Mouse (Mus musculus) small intestine, adult 2 months (tissue): ENCODE measurements around the gene Olfr102. TPM values are rescaled to one million over a fixed set of nuclear protein-coding genes. Genes with fewer than 3 reads are reported as not detected.

ENCODE experiments used
- H3K27ac ChIP-seq: fragments of 200-500 bp; 2 replicates; pipeline ENCODE4 v1.5.1; 2012; ENCODE audit warnings: low read depth, low read length, control low read depth, inconsistent platforms; ENCODE audit not compliant: insufficient read depth
- H3K27me3 ChIP-seq: fragments of 200-500 bp; 2 replicates; pipeline ENCODE4 v1.6.1; 2012; ENCODE audit warnings: mild to moderate bottlenecking, moderate library complexity, low read length, inconsistent platforms; ENCODE audit not compliant: control insufficient read depth, insufficient read depth
- H3K36me3 ChIP-seq: fragments of 200-500 bp; 2 replicates; pipeline ENCODE4 v1.6.1; 2012; ENCODE audit warnings: mild to moderate bottlenecking, low read length, control low read depth, inconsistent platforms; ENCODE audit not compliant: control insufficient read depth, insufficient read depth
- H3K4me1 ChIP-seq: fragments of 200-500 bp; 2 replicates; pipeline ENCODE4 v1.6.1; 2012; ENCODE audit warnings: low read length, inconsistent platforms, mixed read lengths; ENCODE audit not compliant: control insufficient read depth, insufficient read depth, insufficient read length
- H3K4me3 ChIP-seq: fragments of 200-500 bp; 2 replicates; pipeline ENCODE4 v1.5.1; 2012; ENCODE audit warnings: low read depth, mild to moderate bottlenecking, control low read depth, inconsistent platforms, low read length, moderate library complexity
- CTCF ChIP-seq: fragments of 200-500 bp; IDR thresholded peaks from 2 replicates; pipeline ENCODE4 v1.5.1; 2012; ENCODE audit warnings: low read depth, mild to moderate bottlenecking, control low read depth, inconsistent platforms, low read length, moderate library complexity, mixed read lengths; ENCODE audit not compliant: insufficient replicate concordance, insufficient read length; ENCODE audit errors: extremely low read depth
- POLR2A ChIP-seq: fragments of 200-500 bp; IDR thresholded peaks from 2 replicates; pipeline ENCODE4 v1.6.1; 2012; ENCODE audit warnings: low read depth, mild to moderate bottlenecking, control low read depth, inconsistent platforms, low read length, moderate library complexity
- WGBS: fragments of 180-500 bp; shearing (Covaris S2); methylation state at CpG from one replicate; pipeline ENCODE4 v1.1.7; 2018; 5-methylcytosine and 5-hydroxymethylcytosine counted together
- polyA plus RNA-seq: library from polyadenylated mRNA; depleted of rRNA; stranded (reverse); fragments of >200 nt; gene quantifications from 2 replicates; pipeline ENCODE4 v1.2.3, GENCODE M21; 2012; rRNA removed

Olfr102 gene
- not detected in 2 replicates for polyA plus RNA-seq

DNA sequence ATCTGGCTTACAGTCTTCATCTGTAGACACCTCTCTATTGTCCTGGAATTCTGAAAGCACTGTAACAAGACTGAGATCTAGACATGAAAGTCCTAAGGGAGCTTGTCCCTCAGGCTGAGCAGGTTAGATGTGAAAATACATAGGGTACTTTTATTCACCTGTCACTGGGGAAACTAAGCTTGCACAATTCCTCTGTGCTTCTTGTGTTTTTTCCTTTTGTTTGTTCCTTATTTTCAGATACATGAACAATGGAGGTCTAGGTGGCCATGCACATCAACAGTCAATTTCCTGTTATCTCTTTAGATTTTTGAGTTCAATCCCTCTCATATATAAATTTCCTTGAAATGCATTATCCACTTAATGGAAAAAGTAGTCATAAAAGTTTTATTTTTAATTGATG, at the start of gene Olfr102:
TSS of gene Olfr102 (minus strand) at position 101 of the 400 bp plus-strand sequence.
- TF ChIP-seq POLR2A (no peak), CTCF (no peak)
- Histone ChIP-seq H3K27me3 (no peaks in the 10 kb centered on the region), H3K36me3 (no peaks in the 10 kb centered on the region), H3K4me1 (no peaks in the 10 kb centered on the region), H3K27ac (no peak within 1 kb of the TSS), H3K4me3 (no peak within 1 kb of the TSS)

DNA sequence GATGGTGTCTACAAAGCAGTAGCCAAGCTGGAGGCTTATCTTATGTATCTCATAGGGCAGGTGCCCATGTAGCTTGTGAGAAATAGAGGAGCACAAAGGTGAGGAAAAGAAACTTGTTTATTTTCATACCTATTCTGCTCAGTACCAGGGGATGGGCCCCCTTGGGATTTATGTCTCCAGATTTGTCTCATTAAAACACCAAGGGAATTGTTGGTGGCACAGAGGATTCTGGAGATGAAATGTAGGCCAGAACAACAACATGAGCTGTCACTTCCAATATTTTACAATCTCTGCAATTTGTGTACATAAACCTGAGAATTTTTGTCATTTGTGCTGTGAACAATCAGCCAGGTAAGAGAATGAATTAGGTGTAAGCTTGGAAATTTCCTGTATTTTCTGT, 42.4 kb upstream of the Olfr102 start, which contains the start of gene Olfr104-ps:
TSS of gene Olfr104-ps (plus strand) at position 301 of the 400 bp plus-strand sequence.
- no peaks in the 10 kb centered on the region for H3K4me1 ChIP-seq
- no peak for TF ChIP-seq POLR2A
- no peak for TF ChIP-seq CTCF
- no peak within 1 kb of the TSS for H3K4me3 ChIP-seq
- H3K36me3 ChIP-seq, result no peaks in the 10 kb centered on the region
- H3K27me3 ChIP-seq, result no peaks in the 10 kb centered on the region
- H3K27ac ChIP-seq, result no peak within 1 kb of the TSS

DNA sequence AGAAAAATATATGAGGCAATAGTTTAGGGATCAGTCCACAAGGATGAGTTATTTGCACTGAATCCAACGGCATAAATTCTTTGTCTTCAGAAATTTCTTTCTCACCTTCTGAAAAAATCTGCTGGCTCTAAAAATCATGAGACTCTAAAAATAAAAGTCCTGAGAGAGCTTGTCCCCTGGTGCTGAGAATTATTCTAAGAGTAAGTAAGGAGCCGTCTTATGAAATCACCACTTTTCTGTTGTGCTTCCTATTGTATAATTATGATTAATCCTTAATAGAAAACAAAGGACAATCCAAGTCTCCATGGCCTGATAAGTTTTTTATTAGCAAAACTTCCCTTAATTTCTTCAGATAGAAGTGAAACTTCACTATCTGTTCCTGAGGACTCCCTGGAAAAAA, 22.7 kb upstream of the Olfr102 start, which contains the start of gene Olfr103:
TSS of gene Olfr103 (minus strand) at position 101 of the 400 bp plus-strand sequence.
- no peaks in the 10 kb centered on the region for H3K36me3 ChIP-seq
- 87% methylated on average over 2 of the region's 2 CpGs for WGBS

GRCm38 (mm10) chr17:37310146-37310699, 6.6 kb downstream of the Olfr102 start:
- Histone ChIP-seq H3K36me3 (no peaks in the 10 kb centered on the region), H3K27me3 (no peaks in the 10 kb centered on the region), H3K4me3 (no peak overlapping the region), H3K27ac (no peak overlapping the region), H3K4me1 (no peaks in the 10 kb centered on the region)
- TF ChIP-seq CTCF, result no peak
- no peak for TF ChIP-seq POLR2A
- 14% methylated on average over 2 of the region's 2 CpGs for WGBS

More for the DNA sequence above, 22.7 kb upstream of the Olfr102 start, which contains the start of gene Olfr103:
- no peaks in the 10 kb centered on the region for H3K27me3 ChIP-seq
- H3K4me3 ChIP-seq, result no peak within 1 kb of the TSS
- H3K27ac ChIP-seq, result no peak within 1 kb of the TSS
- TF ChIP-seq POLR2A (no peak), CTCF (no peak)
- no peaks in the 10 kb centered on the region for H3K4me1 ChIP-seq

GRCm38 (mm10) chr17:37308483-37308882, 8.4 kb downstream of the Olfr102 start:
- Histone ChIP-seq H3K36me3 (no peaks in the 10 kb centered on the region), H3K4me3 (no peak overlapping the region), H3K4me1 (no peaks in the 10 kb centered on the region), H3K27ac (no peak overlapping the region), H3K27me3 (no peaks in the 10 kb centered on the region)
- no peak for TF ChIP-seq CTCF
- TF ChIP-seq POLR2A, result no peak
- WGBS, result 24% methylated on average over 4 of the region's 4 CpGs

DNA sequence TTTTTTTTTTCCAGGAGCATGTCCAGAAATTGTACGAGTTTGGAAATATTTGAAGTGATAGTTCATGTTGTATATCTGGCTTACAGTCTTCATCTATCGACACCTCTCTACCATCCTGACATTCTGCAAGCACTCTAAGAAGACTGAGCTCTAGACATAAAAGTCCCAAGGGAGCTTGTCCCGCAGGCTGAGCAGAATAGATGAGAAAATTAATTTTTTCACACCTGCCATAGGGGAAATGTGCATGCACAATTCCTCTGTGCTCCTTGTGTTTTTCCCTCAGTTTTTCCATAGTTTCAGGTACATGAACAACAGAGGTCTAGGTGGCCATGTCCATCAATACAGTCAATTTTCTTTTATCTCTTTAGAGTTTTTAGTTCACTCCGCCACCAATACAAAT, 12.6 kb downstream of the Olfr102 start, which contains the start of gene Olfr101:
TSS of gene Olfr101 (minus strand) at position 101 of the 400 bp plus-strand sequence.
- no peak within 1 kb of the TSS for H3K4me3 ChIP-seq

GRCm38 (mm10) chr17:37283360-37283759, 33.5 kb downstream of the Olfr102 start, which contains the start of gene Olfr99:
Gene Olfr99, minus strand, starts transcription at chr17:37283460.
- TF ChIP-seq POLR2A, result no peak
- WGBS, result 81% methylated on average over 1 of the region's 1 CpGs

More for the DNA sequence above, 12.6 kb downstream of the Olfr102 start, which contains the start of gene Olfr101:
- TF ChIP-seq CTCF (no peak), POLR2A (no peak)
- Histone ChIP-seq H3K27me3 (no peaks in the 10 kb centered on the region), H3K27ac (no peak within 1 kb of the TSS), H3K4me1 (no peaks in the 10 kb centered on the region), H3K36me3 (no peaks in the 10 kb centered on the region)
- 81% methylated on average over 4 of the region's 4 CpGs for WGBS

More at GRCm38 (mm10) chr17:37283360-37283759, 33.5 kb downstream of the Olfr102 start, which contains the start of gene Olfr99:
- H3K27me3 ChIP-seq, result no peaks in the 10 kb centered on the region
- H3K4me1 ChIP-seq, result no peaks in the 10 kb centered on the region
- no peak within 1 kb of the TSS for H3K4me3 ChIP-seq
- H3K27ac ChIP-seq, result no peak within 1 kb of the TSS
- no peaks in the 10 kb centered on the region for H3K36me3 ChIP-seq
